Mouse (Mus musculus): ENCODE measurements around the gene Arid1b.

Gene Arid1b

DNA sequence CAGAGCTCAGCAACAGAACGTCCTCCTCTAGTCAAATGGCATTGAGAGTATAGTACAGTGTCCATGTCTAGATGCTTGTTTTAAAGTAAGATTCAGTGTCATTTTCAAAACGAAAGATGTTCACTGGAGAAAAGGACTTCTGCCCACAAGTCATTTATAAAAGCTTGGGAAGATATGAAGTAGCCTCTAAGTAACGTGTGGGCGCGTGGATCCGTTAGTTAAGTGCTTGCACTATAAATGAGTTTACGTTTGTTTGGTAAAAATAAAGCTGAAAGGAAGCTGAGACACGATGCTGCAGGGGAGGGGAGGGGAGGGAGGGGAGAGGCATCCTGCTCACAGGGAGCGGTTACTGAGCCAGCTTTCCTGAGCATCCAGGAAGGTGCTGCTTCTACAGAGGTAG, 293.5 kb downstream of the Arid1b start:
- in situ Hi-C loops (cut with MboI; ENCODE audit: low pct_unique_long_range_greater_than_20kb in 1 of 2, low sequenced_read_pairs in 2 of 2, unreplicated experiment in 1 of 2), result no loop called here

DNA sequence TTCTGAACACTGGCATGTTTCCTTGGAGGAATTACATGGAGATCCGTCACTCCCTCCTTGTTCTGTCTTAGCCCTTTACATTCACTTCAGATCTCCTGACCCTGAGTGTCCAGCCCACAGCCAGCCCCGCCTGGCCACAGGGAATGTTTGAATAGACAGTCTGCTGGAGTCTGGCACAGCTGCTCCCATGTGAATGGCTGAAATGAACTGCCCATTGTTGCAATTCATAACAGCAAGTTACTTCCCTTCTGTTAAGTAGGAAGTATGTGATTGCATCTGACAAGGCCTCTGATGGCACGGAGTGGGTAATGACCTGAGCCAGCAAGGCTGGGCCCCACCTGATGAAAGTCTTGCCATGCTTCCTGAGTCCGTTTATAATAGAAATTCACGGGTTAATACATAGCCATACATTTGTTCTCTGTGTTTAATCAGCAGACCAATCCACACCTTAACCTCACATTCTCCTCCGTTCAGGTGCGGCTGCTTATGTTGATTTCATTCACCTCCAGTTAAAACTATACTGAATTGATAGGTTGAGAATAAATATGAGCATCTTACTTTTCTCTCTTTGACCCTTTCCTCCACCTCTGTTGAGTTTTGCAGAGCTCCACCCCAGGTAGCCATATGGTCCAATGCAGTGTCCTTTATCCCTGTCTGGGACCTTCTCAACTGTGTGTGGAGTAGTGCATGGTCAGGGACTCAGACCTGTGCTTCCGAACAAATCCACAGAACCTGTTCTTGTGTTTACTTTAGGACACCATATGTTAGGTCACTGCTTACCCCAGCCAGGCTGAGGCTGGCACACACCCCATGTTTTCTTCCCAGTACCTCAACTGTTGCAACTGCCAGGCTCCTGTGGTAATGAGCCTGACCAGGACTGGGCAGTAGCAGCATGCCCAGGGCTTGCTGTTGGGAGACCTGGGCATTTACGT, 299.8 kb downstream of the Arid1b start:
- in situ Hi-C loops (cut with MboI; ENCODE audit: low pct_unique_long_range_greater_than_20kb in 1 of 2, low sequenced_read_pairs in 2 of 2, unreplicated experiment in 1 of 2), result no loop called here

DNA sequence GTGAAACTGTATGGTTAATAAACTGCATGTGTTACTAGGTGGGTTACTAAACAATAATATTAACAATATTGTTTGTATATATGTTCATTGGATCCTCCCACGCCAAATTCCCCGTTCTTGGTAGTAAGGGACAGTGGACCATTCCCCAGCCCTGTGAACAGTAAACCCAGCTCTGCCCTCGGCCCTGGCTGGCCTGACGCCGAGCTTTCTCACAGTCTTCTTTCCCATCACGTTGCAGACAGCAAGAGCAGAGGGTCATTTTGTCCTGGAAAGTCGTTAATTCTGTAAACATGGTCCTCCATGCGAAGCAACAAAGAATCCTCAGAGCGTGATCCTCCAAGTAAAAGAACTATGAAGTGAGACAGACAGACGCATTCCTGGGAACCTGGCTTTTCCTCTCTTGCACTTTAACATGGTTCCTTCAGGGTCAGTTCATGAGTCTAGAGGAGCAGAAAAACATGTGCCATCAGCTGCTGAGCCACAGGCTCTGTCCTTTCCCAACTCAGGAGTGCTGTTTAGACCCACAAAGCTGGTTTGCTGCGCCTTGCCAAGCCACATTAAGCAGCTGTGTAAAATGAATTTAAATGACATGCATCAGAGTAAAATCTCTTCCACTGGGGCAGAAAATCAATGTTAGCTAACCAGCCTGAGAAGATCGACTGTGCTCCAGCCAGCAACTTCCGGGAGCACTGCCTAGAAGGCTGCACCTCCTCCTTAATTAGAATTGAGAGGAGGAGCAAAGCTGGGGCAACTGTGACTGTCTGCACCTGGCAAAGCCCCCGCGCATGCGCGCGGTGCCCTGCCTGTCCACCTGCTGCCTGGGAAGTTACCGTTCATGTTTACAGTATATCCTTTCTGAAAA, 301.2 kb downstream of the Arid1b start:
- in situ Hi-C loops (cut with MboI; ENCODE audit: low pct_unique_long_range_greater_than_20kb in 1 of 2, low sequenced_read_pairs in 2 of 2, unreplicated experiment in 1 of 2), result no loop called here

DNA sequence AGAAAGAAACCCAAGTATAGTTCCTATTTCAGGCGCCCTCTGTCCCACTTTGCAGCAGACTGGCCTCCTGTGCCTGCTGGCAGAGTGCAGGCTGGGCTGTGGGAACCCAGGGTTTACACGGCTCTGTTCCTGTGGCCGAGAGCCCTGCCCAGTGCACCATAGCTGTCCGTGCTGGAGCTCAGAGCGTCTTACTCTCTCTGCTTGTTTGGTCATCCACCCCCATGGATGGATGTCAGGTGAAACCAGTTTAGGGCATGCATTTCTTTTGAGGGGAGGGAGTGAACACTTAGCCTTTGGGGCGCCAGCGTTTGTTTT, 301.8 kb downstream of the Arid1b start:
- in situ Hi-C loops (cut with MboI; ENCODE audit: low pct_unique_long_range_greater_than_20kb in 1 of 2, low sequenced_read_pairs in 2 of 2, unreplicated experiment in 1 of 2), result no loop called here

DNA sequence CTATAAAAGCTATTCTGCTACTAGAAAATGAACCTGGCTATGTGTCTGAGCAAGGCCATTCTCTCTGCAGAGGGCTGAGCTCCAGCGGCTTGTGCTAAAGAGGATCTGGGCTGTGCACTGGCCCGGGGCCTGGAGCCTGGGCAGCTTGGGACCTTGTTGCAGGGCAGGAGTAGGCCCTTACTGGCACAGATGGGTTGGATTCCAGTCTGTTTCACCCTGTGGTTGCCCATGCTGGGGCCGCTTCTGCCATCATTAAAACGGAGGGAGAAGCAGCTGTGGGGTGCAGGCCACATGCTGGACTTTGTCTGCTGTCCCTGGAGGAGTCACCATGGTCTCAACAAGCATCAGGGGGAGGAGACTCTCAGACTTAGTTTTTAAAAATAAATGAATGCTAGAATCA, 303.4 kb downstream of the Arid1b start:
- in situ Hi-C loops (cut with MboI; ENCODE audit: low pct_unique_long_range_greater_than_20kb in 1 of 2, low sequenced_read_pairs in 2 of 2, unreplicated experiment in 1 of 2), result no loop called here

DNA sequence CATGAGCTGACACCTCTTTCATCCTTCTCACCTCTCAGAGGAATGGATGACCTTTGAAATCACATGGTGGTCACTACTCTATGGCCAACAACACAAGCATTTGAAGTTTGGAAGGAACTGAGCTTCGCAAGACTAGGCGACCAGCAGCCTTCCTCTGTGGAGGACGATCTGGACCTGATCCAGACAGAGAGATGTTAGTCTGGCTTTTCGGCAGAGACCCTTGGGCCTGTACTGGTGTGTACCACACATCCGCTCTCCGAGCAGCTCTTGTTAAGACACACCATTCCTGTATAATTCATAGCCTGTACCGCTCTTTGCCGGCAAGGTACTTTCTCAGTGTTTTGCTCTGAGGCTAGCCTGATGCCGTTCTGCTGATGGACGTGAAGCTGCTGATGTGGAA, 303.9 kb downstream of the Arid1b start:
- in situ Hi-C loops (cut with MboI; ENCODE audit: low pct_unique_long_range_greater_than_20kb in 1 of 2, low sequenced_read_pairs in 2 of 2, unreplicated experiment in 1 of 2), result no loop called here

DNA sequence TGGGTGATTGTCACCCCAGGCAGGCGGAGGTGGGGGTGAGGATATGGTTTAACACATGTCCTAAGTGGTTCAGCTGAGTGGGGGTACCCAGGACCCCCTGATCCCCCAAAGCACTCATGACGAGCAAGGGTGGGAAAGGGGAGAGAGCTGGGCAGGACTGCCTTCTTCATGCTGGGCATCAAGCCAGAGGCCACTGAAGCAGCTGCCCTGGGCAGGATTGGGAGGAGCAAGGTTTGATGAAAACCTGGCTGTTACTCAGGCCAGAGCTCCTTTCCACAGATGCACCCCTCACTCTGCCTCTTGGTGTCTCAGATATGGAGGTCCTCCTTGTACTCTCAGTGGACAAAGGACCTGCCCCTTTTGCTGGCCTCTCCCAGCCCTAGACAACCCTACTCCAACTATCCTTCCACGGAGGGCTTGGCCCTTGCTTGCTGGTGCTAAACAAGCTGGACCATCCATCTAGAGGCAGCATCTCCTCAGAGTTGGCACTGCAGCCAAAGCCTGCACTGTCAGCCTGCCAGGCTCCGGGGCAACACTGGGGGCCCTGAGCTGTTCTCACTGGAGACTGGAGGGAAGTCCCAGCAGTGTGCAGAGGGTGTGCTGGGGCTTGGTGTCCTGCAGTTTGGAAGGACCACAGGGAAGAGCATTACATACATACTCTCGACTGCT, 304.9 kb downstream of the Arid1b start:
- in situ Hi-C loops (cut with MboI; ENCODE audit: low pct_unique_long_range_greater_than_20kb in 1 of 2, low sequenced_read_pairs in 2 of 2, unreplicated experiment in 1 of 2), result no loop called here

DNA sequence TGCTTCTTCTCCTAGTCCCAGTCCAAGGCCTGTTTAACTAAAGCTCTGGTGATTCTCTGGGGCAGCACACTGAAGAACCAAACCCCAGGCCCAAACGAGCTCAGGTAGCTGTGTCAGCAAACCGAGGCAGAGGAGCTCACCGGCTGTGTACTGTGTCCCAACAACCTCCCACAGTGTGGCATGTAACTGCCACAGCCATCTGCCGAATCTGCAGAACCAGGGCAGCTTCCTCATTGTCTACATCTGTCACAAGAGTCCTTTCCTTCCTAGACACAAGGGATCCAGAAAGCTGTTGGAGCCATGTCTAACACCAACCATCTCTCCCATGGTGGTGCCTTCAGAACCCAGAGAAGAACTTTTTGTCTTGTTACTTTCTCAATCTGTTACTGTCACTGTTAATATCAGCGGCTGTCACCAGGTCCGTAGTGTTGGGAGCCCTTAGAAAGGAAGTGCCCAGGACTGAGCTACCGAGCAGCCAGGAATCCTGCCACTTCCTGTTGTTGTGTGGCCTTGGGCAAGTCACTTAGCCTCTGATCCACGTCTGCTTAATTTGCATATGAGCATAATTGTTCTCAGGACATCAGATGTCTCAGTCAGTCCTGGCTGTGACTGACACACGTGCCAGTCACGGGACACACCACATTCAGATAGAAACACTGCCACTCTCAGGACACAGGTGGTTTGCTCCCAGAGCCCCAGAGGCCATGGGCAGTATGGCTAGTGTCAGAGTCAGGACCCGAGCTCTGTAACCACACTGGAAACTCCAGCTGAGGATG, 309.0 kb downstream of the Arid1b start:
- in situ Hi-C loops (cut with MboI; ENCODE audit: low pct_unique_long_range_greater_than_20kb in 1 of 2, low sequenced_read_pairs in 2 of 2, unreplicated experiment in 1 of 2), result no loop called here

DNA sequence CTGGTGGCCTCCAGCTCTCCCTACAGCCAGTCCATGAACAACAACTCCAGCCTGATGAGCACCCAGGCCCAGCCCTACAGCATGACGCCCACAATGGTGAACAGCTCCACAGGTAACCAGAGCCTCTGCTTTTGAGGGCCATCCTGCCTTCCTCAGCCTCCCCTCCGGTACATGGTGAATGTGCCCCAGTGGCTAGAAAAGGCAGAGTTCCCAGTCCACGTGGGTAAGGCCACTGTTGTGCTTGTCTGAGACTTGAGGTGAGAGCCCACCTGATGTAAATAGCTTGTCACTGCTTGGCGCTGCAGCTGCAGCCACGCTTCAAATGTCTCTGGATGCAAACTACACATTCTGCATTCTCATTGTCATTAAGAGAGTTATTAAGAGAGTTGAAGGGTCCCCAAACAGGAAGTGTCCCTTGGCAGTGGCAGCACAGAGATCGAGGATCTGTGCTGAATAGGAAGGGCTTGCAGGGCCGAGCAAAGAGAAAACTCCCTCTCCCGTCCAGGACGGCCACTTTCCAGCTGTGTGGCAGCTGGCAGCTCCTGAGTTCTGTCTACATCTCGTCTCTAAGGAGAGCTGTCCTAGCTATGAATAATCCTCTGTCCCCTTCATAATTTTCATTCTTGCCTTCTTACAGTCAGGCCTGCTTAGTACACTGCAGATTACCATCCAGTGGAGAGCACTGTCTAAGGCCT, 311.8 kb downstream of the Arid1b start:
- in situ Hi-C loops (cut with MboI; ENCODE audit: low pct_unique_long_range_greater_than_20kb in 1 of 2, low sequenced_read_pairs in 2 of 2, unreplicated experiment in 1 of 2), result no loop called here

DNA sequence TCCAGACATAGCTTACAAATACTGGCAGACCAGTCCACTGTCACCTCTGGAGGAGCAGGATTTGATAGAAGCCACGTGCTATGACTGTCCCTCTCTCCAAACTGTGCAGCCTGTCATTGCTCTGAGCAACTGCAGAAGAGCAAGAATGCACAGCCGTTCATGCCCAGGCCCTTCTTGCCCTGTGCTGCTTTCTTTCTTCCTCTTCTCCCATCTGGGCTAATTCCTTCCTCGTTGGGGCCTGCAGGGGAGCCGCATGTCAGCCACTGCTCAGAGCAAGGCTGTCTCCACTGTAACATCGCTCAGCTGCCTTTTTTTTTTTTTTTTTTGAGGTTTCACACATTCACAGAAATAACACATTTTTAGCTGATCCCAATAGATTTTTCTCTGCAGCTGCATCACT, 315.8 kb downstream of the Arid1b start:
- in situ Hi-C loops (cut with MboI; ENCODE audit: low pct_unique_long_range_greater_than_20kb in 1 of 2, low sequenced_read_pairs in 2 of 2, unreplicated experiment in 1 of 2), result no loop called here

DNA sequence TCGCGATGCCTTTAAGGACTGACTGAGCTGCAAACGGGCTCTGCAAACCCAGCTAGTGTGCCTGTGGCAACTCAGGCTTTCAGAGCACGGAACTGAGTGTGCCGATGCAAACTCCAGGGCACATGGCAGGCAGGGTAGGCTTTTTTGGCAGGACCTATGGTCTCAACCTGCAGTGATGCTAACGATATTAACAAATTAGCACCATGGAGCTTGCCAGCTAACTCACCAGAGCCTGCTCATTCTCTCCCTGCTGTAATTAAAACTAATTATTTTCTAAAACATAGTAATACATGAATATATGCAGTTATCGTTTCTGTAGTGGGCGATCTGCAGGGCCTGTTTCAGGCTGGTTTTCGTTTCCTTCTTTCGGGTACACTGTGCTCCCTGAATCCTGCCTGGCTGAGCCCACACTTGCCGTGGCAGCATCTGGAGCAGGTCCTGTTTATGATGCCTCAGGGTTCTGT, 316.3 kb downstream of the Arid1b start:
- in situ Hi-C loops (cut with MboI; ENCODE audit: low pct_unique_long_range_greater_than_20kb in 1 of 2, low sequenced_read_pairs in 2 of 2, unreplicated experiment in 1 of 2), result no loop called here

DNA sequence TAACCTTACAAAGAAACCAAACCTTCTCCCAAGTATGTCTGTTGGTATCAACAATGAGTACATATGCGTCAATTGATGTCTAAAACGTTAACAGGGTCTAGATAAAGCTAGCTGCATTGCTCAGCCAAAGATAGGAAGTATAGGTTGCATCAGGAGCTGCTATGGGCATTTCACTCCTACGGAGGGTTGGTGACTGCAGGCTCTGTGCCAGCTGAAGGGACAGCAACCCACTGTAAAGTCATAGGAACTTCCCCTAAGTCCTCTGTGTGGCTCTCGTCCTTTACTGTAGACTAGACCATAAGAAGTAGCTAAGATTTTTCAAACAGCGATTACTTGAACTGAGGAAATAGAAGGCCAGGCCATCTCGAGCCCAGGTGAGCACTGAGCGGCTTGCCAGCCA, 316.9 kb downstream of the Arid1b start:
- in situ Hi-C loops (cut with MboI; ENCODE audit: low pct_unique_long_range_greater_than_20kb in 1 of 2, low sequenced_read_pairs in 2 of 2, unreplicated experiment in 1 of 2), result no loop called here

DNA sequence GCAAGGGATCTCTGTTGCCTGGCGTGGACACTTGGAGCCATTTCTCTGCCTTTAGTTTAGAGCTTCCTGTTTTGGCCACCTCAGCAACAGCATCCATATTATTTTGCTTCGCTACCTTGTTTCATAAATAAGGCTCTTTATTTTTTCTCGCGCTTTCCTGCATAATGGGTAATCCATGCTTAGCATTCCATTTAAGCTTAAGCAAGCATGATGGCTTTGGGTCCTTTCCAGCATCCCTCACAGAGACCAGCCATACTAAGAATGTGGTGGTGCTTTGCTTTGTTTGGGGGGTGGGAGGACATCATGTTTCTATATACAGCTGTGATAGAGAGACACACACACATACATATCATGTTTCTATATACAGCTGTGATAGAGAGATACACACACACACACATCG, 318.2 kb downstream of the Arid1b start:
- in situ Hi-C loops (cut with MboI; ENCODE audit: low pct_unique_long_range_greater_than_20kb in 1 of 2, low sequenced_read_pairs in 2 of 2, unreplicated experiment in 1 of 2), result no loop called here

DNA sequence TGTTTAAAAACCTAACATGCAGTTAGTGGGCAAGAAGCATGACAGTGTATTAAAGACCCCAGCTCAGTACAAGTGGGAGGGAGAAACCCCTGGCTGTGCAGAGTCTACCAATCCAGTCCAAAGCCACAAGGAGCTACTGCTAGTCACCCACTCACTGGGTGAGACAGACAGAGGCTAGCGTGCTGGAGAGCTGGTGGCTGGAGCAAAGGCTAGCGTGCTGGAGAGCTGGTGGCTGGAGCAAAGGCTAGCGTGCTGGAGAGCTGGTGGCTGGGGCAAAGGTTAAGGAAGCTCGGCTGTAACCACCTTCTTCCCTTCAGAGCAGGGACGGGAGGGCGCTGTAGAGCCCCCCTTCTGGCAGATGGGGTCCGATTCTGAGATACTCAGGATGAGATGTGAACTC, 320.6 kb downstream of the Arid1b start:
- in situ Hi-C loops (cut with MboI; ENCODE audit: low pct_unique_long_range_greater_than_20kb in 1 of 2, low sequenced_read_pairs in 2 of 2, unreplicated experiment in 1 of 2), result no loop called here

DNA sequence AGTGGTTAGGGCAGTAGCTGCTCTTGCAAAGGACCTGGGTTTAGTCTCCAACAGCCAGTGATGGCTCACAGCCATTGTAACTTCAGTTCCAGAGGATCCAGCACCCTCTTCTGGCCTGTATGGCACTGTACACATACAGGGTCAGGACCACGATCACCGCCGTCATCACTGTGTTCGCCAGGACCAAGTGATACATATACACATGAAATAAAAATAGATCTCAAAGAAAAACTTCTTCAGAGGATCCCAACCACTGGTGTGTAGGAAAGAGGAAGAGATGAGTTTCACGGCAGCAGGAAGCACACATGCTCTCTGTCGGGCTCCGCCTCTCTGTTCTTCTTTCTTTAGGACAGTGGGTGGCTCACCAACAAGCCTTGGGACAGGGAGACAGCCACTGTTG, 322.4 kb downstream of the Arid1b start:
- in situ Hi-C loops (cut with MboI; ENCODE audit: low pct_unique_long_range_greater_than_20kb in 1 of 2, low sequenced_read_pairs in 2 of 2, unreplicated experiment in 1 of 2), result no loop called here

DNA sequence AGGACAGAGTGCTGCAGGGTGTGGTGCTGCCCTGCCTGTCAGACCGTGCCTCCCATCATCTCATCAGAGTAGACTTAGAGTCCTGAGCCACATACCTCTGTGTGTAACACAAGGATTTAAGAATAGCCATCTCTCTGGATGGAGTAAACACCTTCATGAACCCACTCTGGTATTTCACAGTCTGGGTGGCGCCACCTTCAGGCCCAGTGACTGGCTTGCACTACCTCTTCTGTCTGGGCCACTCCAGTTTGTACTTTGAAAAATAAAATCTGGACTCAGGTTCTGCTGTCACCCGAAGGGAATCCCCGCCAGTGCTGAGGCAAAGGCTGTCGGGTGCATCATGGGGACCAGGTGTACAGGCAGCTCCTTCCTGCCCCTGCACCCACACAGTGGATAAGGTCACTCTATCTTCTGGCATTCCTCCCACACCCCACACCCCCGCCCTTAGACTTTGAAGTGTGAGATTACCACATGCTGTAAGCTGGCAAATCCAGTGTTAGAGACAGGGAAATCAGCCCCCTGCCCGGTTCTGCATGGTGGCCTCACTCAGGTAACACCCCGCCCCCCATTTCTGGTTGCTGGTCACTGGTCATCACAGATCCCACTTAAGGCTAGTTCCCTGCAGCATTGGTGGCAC, 327.6 kb downstream of the Arid1b start:
- in situ Hi-C loops (cut with MboI; ENCODE audit: low pct_unique_long_range_greater_than_20kb in 1 of 2, low sequenced_read_pairs in 2 of 2, unreplicated experiment in 1 of 2), result no loop called here

DNA sequence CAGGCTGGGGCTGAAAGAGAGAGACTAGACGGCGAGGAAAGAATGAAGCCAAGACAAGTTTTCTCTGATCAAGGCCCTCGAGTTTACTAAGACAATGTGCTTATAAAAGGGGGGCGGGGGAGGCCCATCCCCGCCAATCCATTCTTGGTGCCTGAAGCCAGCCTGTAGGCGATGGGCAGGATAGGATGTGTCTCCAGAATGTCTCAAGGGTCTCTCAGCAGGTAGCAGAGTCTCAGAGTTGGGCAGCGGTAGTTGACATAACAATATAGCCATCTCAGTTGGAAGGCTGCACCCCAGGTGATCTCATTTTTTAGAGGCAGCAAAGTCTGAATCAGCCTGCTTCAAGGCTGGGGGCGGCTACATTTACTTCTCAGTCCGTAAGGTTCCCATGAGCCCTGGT, 328.5 kb downstream of the Arid1b start:
- in situ Hi-C loops (cut with MboI; ENCODE audit: low pct_unique_long_range_greater_than_20kb in 1 of 2, low sequenced_read_pairs in 2 of 2, unreplicated experiment in 1 of 2), result no loop called here

DNA sequence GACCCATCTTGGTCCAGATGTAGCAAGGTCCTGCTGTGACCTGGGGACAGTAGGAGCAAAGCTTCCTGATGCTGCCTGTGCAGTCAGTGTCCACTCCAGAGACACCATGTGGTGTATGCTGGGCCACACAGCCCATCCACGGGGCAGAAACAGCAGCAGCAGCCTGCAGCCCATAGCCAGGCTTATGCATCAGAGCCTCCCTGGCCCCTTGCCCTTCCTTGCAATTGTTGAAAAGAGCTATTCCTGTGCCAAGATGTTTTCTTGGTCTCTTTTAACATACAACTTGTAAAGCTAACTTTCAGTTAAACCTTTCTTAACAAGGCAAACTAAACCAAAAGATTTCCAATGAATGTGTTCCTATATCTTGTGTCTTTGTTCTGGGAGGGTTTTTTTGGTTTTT, 329.6 kb downstream of the Arid1b start:
- in situ Hi-C loops (cut with MboI; ENCODE audit: low pct_unique_long_range_greater_than_20kb in 1 of 2, low sequenced_read_pairs in 2 of 2, unreplicated experiment in 1 of 2), result no loop called here

Measured in mouse embryonic stem cell (cell line).